Mouse (Mus musculus) CD8-positive naive resting alpha-beta T cell, adult 57 days (primary cell): Measurements from ENCODE around the gene Zfp993. TPM values are rescaled to one million over a fixed set of nuclear protein-coding genes. Genes with fewer than 3 reads are reported as not detected.

Source experiments
- total RNA-seq: library from RNA; stranded (reverse); gene quantifications from one replicate; pipeline ENCODE4 v1.2.4, GENCODE M21; 2023

The Zfp993 gene
- 1.7 TPM for total RNA-seq

GRCm38 (mm10) chr4:146610774-146611400 is at the start of gene Zfp993:
Gene Zfp993 (plus strand): TSS chr4:146610961.

Other genes with a start within 250 kb of the Zfp993 start
- 4.8 TPM for gene Zfp992, start 161.9 kb upstream of the Zfp993 start, total RNA-seq
- 2.5 TPM for gene Zfp981, start 108.9 kb upstream of the Zfp993 start, total RNA-seq